Mouse (Mus musculus) thymus, adult 2 months (tissue): ENCODE results near the gene Dnmt3a.

ENCODE experiments used
- CTCF ChIP-seq: fragments of 200-500 bp; IDR thresholded peaks from 2 replicates; pipeline ENCODE4 v1.5.1; 2012; ENCODE audit warnings: mild to moderate bottlenecking, control low read depth, low read length, moderate library complexity, borderline replicate concordance; ENCODE audit not compliant: control insufficient read depth, poor library complexity, insufficient read depth; ENCODE audit errors: extremely low read depth
- POLR2A ChIP-seq: fragments of 200-500 bp; IDR thresholded peaks from 2 replicates; pipeline ENCODE4 v1.6.1; 2012; ENCODE audit warnings: mild to moderate bottlenecking, low read length, control low read depth, moderate library complexity; ENCODE audit not compliant: control insufficient read depth, poor library complexity, insufficient read depth; ENCODE audit errors: extremely low read depth

- TF ChIP-seq CTCF (no peak), POLR2A (no peak)
Measured at GRCm38 (mm10) chr12:3893335-3893734, 87.5 kb downstream of the Dnmt3a start.
